Mouse (Mus musculus) monocyte, adult 2 months (primary cell): Measurements from ENCODE around the gene Misp.

Experiments used
- DNase-seq, 2 experiments: peaks; one replicate each; pipeline ENCODE4 v3.0.0; 2022; ENCODE audit warnings: low spot score in 2 of 2, low read depth in 1 of 2

Misp gene

DNA sequence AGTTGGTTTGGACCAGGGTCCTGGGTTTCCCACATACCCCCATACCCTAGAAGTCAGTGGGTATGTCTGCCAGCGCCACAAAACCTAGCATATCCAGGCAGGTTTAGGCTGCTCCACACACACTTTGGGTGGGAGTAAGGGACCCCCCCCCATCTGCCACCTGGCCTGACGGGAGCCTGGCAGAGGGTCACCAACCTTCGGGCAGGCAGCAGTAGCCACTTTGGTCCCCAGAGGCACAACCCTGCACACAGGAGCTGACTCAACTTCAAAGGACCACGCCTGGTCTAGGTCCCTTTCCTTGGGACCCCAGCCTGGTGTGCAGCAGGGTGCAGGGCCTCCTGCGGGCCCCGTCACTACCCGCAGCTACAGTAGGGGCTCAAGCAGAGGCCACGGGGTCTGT lies 512 bp upstream of the Misp start:
- no peak for DNase-seq

DNA sequence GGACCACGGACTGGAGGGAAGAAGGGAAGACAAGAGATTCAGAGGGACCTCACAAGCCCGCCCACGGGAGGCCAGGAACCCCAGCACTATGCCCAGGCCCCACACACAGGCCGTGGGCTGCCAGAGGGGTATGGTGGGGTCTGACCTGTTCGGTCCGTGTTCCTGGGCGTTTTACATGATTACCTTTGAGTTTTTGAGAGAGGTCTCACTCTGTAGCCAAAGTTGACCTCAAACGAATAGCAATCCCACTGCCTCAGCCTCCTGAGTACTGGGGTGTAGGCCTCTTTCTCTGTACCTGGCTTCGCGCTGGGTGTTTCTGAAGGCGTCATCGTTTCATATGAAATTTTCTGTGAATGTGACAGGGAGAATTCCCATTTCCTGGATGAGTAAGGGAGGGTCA lies 942 bp downstream of the Misp start:
- no peak for DNase-seq

DNA sequence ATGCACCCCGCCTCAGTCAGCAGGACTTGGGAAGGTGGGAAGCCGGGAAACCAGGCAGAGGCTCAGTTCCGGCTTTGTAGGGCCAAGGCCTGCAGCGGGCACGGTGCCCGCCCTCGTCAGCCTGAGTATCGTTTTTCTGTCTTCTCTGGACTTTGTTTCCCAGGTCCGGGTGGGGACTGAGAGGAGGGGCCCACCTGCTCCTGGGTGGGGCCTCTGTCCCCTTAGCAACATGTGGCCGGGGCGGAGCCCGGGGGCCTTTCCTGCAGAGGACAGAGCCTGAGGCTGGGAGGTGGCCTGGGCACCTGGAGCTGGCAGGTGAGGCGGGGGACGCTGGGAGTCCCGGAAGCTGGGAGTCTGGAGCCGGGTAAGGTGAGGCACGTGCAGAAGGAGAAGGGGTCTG lies 1.6 kb downstream of the Misp start:
- no peak for DNase-seq

DNA sequence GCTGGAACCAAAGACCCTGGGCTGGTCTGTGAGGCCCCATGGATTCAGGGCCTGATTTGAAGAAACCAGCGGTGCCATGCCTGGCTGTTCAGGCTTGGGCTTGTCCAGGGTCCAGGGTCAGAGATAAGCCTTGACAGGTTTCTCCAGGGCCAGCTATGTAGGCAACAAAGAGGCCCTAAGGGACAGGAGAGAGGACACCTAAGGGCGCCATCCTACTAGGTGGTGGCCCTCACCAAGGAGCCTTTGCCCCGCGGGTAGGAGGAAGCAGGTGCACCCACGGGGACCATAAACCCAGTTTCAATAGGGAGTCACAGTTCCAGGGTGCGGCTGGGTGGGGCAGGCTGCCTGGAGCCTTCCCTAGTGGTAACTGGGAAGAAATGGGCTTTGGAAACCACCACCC lies 2.2 kb downstream of the Misp start:
- DNase-seq = no peak

DNA sequence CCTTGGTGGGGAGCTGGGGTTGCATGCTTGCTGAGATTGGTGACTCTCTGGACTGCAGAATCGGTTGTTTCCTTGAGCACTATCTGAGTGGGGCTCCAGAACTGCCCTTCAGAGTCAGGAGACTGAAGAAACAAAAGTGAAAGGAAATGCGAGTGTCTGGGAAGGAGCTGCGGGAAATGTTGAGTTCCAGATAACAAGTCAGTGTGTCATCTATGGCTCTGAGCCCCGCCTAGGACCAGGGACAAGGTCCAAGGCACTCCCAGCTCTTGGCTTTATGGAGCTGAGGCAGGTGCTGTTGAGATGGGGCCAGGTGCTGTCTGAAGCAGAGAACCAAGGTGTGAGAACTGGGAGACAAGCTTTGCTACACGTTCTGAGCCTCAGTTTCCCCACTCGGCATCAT lies 3.6 kb downstream of the Misp start:
- no peak for DNase-seq

DNA sequence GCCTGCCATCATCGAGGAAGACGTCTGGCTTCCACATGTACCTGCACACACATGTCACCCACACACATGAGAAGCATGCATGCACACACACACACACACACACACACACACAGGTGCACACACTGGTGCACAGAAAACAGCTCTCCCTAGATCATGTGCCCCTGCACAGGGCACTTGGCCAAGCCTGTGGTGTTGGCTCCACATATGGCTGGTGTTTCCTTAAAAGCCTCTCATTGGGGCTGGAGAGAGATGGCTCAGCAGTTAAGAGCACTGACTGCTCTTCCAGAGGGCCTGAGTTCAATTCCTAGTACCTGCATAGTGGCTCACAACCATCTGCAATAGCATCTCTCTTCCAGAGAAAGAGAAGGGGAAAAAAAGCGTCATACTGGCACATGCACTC lies 10.8 kb downstream of the Misp start:
- no peak for DNase-seq

DNA sequence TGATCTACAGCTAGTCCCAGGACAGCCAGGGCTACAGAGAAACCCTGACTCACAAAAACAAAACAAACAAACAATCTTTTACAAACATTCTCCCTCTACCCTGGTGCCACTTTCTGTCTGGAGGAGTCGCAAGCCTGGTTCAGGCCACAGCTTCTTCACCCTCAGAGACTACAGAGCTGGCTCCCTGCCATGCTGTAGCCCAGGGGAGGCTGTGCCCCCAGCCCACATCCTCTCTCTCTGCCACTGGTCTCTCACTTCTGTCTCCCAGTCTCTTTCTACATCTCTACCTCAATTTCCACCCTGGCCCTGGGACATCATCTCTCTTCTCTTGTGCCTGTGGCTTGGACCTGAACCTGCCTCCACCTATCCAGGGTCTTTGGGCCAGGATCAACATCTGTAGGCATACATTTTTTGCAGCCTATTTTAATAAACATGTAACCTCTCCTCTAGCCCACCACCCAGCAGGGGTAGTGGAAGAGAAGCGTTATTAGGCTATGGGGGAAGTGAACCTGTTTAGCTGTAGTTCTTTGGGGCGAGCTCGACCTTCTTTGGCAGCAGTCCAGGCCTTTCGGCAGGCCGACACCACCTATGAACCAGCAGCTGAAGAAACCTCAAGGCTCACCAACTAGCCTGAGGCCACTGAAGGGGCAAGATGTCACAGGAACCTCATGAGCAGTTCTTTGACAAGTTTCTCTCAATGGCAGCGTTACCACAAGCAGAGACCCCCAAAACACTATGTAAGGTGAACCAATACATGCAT lies 11.4 kb downstream of the Misp start:
- DNase-seq = no peak

DNA sequence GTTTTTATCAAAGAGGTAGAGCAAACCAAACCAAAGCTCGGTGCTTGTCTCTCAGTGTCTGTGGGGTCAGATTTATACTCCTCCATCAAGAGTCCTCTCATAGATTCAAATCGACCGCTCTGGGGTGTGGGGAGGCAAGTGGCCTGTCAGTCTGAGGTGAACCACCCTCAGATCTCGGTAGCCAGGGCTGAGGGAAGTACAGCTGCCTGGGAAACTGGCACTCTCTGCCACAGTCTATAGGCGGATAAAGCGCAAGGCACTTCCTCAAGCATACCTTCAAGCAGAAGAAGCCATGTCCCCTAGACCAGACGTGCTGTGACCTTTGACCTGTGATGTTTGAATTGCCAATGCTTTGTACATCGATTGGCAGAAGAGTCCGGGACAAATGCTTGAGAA lies 12.0 kb downstream of the Misp start:
- no peak for DNase-seq

DNA sequence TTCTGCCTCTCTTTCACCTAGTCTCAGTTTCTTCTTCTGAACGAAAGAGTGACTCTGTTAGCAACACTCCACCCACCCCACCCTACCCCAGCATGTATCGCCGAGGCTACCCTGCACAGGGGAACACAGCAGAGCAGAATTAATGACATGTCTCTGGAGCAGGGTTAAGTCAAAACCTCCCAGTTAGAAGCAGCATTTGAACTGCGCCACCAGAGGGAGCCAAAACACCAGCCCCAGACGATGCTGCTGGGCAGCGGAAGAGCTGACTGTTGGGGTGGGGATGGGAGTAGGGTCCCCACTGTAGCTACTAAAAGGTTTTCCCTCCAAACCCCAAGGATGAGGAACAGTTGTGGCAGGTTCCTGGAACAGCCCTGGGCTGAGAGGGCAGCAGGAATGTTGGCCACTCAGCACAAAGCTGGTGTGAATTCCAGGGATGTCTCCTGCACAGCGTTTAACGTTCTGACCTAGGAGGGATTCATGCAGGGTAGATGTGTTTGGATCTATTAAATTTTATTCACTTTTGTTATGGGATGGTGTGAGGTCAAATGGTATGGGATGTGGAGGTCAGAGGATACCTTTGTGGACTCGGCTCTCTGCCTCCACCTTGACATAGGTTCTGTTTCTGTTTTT lies 14.1 kb downstream of the Misp start:
- DNase-seq = peak in 1 of 2 experiments; percentile 54

DNA sequence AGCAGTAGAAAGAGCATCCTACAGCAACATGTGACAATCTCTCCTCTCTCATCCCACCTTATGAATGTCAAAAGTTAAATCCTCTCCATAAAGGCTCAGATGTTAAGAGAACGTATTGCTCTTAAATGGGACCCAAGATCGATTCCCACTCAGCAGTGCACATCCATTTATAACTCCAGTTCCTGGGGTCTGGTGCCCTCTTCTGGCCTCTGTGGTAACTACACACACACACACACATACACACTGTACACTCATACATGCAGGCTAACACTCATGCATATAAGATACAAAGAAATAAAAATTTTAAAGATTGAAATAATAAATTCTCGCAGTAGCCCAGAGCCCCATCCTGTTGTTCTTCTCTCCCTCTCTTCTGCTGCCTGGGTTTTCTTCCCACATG lies 16.1 kb downstream of the Misp start:
- no peak for DNase-seq

DNA sequence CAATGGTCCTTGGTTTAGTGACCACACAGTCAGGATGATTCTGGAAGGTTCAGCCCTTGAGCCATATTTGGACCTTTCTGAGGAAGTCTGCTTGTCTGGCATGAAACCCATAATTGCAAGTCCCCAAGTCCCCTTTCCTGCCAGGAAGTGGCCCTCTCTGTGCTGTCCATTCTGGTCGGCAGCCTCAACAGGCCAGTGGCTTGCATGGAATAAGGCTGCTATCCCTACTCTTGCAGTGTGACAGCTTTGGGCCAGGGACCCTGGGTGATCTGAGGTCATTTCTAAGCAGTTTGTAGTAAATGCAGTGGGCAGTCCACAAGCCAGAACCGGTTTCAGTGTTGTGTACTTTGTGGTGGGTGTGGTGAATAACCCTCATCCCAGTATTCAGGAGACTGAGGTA lies 17.4 kb downstream of the Misp start:
- no peak for DNase-seq

DNA sequence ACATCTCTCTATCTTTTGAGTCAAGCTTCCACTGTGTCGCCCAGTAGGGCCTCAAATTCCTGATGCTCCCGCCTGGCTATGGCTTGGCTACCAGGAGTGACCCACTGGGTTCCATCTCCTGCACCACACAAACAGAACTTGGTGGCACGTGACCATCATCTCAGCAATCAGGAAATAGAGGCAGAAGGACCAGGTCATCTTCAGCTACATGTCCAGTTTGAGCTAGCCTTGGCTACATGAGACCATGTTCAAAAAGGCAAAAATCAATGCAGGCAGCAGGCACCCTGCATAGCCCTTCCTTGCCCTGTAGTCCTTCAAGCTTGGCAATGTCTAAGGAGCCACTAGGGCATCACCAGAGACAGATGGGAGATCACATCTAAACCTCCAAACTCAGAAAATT lies 19.3 kb downstream of the Misp start:
- no peak for DNase-seq

DNA sequence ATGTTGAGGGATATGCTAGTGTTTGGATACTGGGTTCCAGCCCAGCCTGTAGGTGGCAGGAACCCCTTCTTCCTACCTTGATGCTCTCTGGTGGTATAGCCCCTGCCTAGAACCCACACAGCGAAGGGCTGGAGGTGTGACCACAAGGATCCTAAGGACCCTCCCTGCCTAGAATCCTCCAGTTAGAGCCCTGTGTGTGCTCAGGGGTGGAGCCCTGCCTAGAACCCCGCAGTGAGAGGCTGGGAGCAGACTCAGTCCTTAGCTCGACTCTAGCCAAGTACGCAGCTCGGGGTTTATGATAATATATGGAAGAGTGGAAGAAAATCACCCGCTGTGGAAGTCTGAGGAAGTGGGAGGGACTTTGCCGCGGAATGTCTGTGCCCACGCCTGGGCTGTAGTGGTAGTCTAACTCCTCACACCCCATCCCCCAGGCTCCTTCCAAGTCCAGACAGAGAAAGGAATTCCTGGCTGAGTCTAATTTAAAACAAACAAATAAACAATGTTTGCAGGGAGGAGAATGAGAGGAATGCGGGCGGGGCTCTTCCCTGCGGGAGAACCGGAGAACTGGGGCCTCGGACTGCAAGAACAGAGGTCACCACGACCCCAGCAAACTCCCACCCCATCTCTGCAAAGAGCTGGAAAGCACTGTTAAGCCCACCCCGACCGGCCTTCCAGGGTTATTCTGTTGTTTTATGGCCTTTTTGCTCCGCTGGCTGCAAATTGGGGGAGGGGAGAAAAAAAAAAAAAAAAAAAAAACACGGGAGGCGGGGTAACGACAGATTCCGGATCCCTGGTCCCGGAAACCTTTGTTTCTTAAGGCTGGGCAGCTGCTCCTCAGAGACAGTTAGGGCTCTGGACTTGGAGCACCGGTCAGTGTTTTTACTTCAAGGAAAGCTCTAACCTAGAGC lies 20.1 kb downstream of the Misp start:
- DNase-seq = no peak

DNA sequence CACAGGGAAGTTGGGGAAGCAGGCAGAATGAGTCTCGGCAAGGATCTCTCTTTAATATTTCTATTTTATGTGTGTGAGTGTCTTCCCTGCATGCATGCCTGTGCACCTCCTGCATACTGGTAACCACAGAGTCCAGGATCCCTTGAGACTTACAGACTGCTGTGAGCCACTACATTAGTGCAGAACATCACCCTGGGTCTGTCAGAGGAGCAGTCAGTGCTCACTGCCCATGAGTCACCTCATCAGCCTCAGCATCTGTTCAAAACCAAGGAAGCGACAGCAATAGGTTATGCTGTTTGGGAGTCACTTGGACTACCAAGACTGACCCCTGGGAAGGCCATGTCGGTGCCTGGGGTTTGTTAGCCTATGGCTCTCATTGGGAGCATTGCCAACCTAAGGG lies 21.5 kb downstream of the Misp start:
- no peak for DNase-seq

DNA sequence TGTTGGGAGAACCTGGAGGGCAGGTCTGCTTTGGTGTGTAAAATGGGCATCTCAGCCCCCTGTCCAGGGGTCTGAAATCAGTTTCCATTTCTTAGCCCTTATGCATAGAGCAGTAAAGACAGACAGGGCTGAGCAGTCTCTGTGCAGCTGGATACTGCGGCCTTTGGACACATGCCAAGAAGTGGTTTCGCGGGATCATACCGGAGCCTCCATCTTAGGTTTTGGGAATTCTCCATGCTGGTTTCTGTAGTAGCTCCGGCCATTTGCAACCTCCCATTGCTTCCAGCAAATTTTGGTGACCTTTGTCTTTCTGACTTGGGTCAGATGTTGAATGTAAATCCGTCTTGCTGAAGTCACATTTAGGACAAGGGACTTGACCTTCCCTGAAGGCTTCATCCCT lies 22.7 kb downstream of the Misp start:
- DNase-seq = no peak

DNA sequence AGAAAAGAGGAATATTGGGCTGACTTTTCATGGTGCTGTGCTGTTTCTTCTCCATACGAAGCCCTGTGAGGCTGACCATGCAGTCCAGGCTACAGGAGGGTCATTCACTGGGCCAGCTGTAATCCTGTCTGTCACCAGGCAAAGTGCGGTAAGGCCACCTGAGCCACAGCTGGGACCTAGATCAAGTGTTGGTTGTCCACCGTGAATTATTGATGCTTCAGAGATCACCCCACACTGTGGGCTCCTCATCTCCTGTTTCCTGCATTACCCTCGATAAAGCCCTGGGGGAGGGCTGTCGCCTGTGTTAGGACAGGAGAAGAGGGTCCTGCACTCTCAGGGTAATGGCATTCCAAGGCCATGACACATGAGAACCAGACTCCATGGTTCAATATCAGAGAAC lies 25.8 kb downstream of the Misp start:
- DNase-seq = no peak

DNA sequence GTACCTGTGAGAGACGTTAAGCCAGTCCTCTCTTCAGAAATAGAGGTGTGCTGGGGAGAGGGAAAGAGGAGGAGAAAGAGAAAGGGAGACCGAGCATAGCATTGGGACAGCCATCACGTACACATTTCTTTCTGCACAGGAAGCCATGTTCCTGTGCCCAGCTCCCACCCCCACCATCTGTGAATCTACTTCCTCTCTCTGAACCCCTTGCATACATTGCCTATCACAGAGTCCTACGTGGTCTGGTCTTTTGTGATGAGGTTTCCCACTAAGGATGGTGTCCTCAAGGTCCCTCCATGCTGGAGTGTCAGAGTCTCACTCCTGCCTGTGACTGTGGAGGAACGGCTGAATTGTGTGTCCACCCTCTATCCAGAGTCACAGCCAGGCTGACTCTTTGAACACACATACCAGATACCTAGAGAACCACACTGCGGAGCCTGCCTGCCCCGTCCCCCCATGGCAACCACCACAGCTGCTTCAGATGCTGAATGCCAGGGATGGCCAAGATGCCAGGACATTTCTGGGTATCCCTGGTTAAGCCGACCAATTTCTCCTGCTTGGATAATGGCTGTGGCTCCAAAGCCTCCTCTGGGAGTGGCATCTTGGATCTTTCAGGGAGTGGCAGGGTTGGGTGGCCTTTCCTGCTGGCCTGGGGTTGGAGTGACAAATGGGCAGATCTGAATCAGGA lies 29.3 kb downstream of the Misp start:
- no peak for DNase-seq

DNA sequence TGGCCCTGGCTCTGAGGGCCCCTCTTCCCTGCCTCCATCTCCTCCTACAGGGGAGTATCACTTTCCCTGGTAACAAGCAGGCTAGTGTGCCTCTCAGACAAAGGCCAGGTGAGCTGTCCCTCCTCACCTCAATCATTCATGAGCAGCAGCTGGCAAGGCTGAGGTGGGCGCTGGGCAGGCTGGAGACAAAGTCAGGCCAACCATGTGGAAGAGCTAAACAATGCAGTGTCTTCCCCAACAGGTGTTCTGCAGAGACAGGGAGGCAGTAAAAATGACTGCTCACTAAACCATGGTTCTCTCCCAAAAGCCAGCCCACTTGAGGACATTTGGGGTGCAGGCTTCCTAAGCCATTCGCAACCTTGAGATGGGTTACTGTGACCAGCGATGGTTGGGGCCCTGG lies 30.9 kb downstream of the Misp start:
- no peak for DNase-seq

DNA sequence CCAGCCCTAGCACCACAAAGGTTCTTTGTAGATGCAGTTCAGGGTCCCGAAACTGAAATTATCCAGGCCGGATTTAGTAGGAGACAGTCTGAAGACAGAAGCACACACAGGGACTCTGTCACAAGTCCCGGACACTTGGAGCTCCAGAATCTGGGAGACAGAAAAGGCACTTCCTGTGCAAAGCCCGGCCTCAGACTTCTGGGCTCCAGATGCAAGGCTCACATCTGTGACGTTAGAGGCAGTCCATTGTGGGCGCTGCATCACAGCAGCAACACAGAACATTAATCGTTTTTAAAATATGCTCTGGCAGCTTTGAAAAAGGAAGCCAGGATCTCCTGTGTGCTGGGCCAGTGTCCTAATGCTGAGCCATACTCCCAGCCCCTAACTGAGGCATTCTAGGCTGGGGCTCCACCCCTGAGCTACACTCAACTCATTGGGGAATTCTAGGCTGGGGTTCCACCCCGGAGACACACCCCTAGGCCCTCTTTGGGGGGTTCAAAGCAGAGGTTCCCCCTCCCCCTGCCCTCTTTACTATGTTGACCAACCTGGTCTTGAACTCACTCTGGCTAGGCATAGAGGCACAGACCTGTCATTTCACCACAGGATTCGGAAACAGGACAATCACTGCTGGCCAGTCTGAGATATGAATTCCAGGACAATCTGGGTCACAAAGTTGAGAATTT lies 31.5 kb downstream of the Misp start:
- DNase-seq = no peak

DNA sequence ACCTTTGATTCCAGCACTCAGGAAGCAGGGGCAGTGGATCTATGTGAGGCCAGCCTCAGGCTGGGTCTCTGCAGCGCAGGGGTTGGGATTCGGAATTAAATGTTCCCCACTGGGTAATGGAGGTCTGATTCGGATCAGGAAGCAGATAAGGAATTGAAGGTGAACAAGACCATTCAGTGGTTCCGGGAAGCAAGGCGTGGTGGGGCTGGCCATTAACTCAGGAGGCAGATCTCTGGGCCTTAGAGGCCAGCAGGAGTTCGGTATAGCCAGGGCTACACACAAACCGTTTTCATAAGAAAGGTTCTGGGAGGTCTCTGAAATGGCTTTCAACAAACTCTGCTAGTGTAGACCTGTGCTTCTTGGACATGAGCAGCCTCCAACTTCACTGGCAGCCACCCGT lies 32.0 kb downstream of the Misp start:
- no peak for DNase-seq

DNA sequence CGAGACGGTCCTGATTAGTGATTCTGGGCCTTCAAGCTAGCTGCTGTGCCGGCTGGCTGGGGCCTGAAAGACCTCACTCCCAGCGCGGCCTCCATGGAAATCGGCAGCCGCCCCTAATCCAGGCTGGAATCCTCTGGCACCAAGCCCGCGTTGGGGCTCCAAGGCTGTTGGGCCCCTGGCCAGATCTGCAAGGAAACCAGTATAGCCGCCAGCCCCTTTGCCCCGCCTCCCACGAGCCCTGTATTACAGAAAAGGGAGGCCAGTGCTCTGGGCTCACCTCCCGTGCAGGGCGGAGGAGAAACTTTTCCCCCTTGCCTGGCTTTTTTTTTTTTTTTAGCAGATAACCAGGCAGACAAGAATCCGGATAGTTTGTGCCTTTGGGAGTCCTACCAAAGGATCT lies 32.6 kb downstream of the Misp start:
- DNase-seq = no peak
